Mouse (Mus musculus) spleen, postnatal 10 days (tissue): Measurements from ENCODE around the gene Gm7982.
"Not testable (repeated sequence)": the region's sequence is repeated elsewhere in the genome, so short reads cannot be mapped to it uniquely, and the experiment has no call there.

ENCODE experiments used
- DNase-seq, 2 experiments: peaks; one replicate each; pipeline ENCODE4 v3.0.0; 2021 to 2022; ENCODE audit warnings: low spot score in 2 of 2

Gm7982 gene

DNA sequence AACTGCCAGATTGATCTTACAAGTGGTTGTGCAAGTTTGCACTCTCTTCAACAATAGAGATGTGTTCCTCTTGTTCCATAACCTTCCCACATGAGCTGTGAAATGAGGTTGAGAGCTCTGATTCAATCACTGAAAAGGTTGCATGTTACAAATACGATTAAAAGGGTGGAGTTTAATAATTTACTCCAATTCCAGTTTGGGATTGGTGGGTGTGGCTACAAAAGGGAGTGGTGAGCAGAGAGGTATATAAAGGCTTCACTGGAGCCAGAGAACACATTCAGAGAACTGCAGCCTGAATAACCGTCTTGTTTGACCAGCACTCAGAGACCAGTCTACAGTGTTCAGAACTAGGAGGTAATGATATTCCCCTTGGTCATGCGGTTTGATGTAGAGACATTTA, at the start of gene Gm7982:
Gene Gm7982 (plus strand): TSS at position 301 of the 400 bp plus-strand sequence.
- not testable (repeated sequence) for DNase-seq

DNA sequence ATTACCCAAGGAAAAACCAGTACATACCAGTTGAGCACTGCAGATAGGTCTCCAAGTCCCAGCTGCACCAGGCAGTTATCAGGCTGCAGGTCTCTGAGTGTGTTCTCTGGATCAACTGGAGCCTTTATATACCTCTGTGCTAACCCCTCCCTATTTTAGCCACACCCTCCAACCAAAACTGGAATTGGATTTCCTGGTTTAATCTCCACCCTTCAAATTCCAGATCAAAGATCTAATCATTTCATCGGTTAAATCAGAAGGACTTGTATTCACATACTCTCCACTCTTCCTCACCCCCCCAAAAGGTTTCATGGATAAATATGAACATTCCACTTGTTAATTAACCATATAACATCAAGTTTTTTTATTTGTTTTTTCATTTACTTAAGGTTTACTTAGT, 5.7 kb upstream of the Gm7982 start, which contains the start of gene Gm7978:
Gene Gm7978 (minus strand): TSS at position 101 of the 400 bp plus-strand sequence.
- not testable (repeated sequence) for DNase-seq

- not testable (repeated sequence) for DNase-seq
Observed at GRCm38 (mm10) chr5:95775690-95776089, 33.9 kb downstream of the Gm7982 start, which contains the start of gene E330014E10Rik. Gene E330014E10Rik, plus strand, starts transcription at chr5:95775990.
